Mouse (Mus musculus) neural tube, embryonic 11.5 days (tissue): ENCODE results near the gene Nthl1. TPM values are rescaled to one million over a fixed set of nuclear protein-coding genes. Genes with fewer than 3 reads are reported as not detected.
"Not testable (repeated sequence)": the region's sequence is repeated elsewhere in the genome, so short reads cannot be mapped to it uniquely, and the experiment has no call there.

ENCODE experiments used
- ATAC-seq: fragments of 200-750 bp; cut with Nextera tagmentation; 2 replicates; pipeline ENCODE4 v1.8.0; 2017; ENCODE audit warnings: moderate number of reproducible peaks, mild to moderate bottlenecking, moderate TSS enrichment, moderate library complexity; ENCODE audit not compliant: insufficient read depth, low FRiP score, low TSS enrichment
- DNase-seq: peaks from one replicate; pipeline ENCODE4 v3.0.0-alpha.2; 2015; ENCODE audit warnings: low spot score
- H3K27ac ChIP-seq: fragments of 300-500 bp; sonication (generic); 2 replicates; pipeline ENCODE4 v1.5.1; 2014; ENCODE audit warnings: low read depth, mild to moderate bottlenecking, low read length
- H3K27me3 ChIP-seq: fragments of 300-500 bp; sonication (generic); 2 replicates; pipeline ENCODE4 v1.6.1; 2014; ENCODE audit warnings: mild to moderate bottlenecking, low read length, mixed read lengths; ENCODE audit not compliant: control insufficient read depth, insufficient read depth
- H3K36me3 ChIP-seq: fragments of 300-500 bp; sonication (generic); 2 replicates; pipeline ENCODE4 v1.6.1; 2014; ENCODE audit warnings: mild to moderate bottlenecking, low read length, moderate library complexity, mixed read lengths; ENCODE audit not compliant: control insufficient read depth, insufficient read depth
- H3K4me1 ChIP-seq: fragments of 300-500 bp; sonication (generic); 2 replicates; pipeline ENCODE4 v1.6.1; 2014; ENCODE audit warnings: low read length, mixed read lengths; ENCODE audit not compliant: control insufficient read depth, insufficient read depth
- H3K4me2 ChIP-seq: fragments of 300-500 bp; sonication (generic); 2 replicates; pipeline ENCODE4 v1.6.1; 2014; ENCODE audit warnings: low read depth, mild to moderate bottlenecking, moderate library complexity
- H3K4me3 ChIP-seq: fragments of 300-500 bp; sonication (generic); 2 replicates; pipeline ENCODE4 v1.5.1; 2014; ENCODE audit warnings: low read depth, low read length
- H3K9ac ChIP-seq: fragments of 300-500 bp; sonication (generic); 2 replicates; pipeline ENCODE4 v1.6.1; 2014; ENCODE audit warnings: mild to moderate bottlenecking, low read length
- H3K9me3 ChIP-seq: fragments of 300-500 bp; sonication (generic); 2 replicates; pipeline ENCODE4 v1.6.1; 2016; ENCODE audit warnings: low read length; ENCODE audit not compliant: control insufficient read depth
- WGBS: fragments of 180-500 bp; shearing (Covaris S2); extraction: QIAGEN DNeasy Blood & Tissue Kit; methylation state at CpG from one replicate; pipeline ENCODE4 v1.1.7; 2014; 5-methylcytosine and 5-hydroxymethylcytosine counted together
- polyA plus RNA-seq: library from polyadenylated mRNA; unstranded; fragments of >200 nt; fragmentation: Nextera tagmentation; extraction: Ambion mirVana; gene quantifications from 2 replicates; pipeline ENCODE4 v1.2.1, GENCODE M21; 2014

Gene Nthl1
- polyA plus RNA-seq, 1 experiment from 2014 or later = 13.8 TPM

DNA sequence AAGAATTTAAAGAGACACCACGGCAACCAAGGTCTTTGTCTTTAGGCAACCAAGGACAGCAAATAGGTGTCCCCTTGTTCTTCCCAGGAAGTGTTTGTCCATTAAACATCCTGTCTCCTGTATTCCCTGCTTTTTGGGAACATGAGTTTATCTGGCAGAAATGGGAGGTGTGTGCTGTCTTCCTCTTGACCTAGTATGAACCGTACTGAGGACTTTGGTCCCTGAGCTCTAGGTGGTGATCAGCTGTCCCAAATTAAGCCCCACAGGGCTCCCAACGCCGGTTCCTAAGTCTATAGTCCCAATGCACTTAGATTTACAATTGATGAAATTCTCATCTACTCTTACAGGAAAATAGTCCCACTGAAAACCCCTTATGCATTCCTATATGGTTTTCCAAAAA lies 18.3 kb downstream of the Nthl1 start:
- no peaks in the 10 kb centered on the region for H3K36me3 ChIP-seq
- no peak for ATAC-seq
- 76% methylated on average over 4 of the region's 4 CpGs for WGBS
- DNase-seq = no peak
- peaks cover 7% of the 10 kb centered on the region for H3K4me1 ChIP-seq
- no peak overlapping the region; the same call in 1 of the 2 replicates for H3K4me3 ChIP-seq
- peaks cover 16% of the 10 kb centered on the region; the same call in 1 of the 2 replicates for H3K27me3 ChIP-seq
- no peaks in the 10 kb centered on the region for H3K9me3 ChIP-seq
- H3K4me2 ChIP-seq = peak overlapping the region; percentile 89; the same call in 1 of the 2 replicates
- no peak overlapping the region for H3K27ac ChIP-seq
- H3K9ac ChIP-seq = no peak overlapping the region

DNA sequence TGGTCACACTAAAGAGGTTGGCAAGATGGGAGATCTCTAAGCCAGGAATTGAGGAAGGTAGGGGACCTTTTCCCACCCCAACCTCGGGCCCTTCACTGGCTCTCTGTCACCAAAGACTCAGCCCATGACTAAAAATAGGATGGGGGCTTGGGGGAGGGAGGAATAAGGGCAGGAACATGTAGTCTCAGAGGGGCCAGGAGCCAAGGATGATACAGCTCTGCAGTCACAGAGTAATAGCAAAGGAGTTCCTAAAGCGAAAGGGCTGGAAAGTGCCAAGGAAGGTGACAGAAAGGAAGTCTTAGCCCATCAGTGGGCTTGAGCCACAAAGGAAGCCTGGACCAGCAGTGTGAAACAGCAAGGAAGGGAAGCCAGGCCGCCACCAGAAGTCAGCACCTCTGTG lies 19.4 kb downstream of the Nthl1 start:
- Histone ChIP-seq H3K27ac (no peak overlapping the region), H3K9ac (no peak overlapping the region), H3K36me3 (no peaks in the 10 kb centered on the region), H3K4me1 (peaks cover 7% of the 10 kb centered on the region), H3K4me3 (no peak overlapping the region), H3K4me2 (no peak overlapping the region), H3K9me3 (no peaks in the 10 kb centered on the region), H3K27me3 (peaks cover 21% of the 10 kb centered on the region)
- ATAC-seq (no peak), DNase-seq (no peak)
- 71% methylated on average over 3 of the region's 3 CpGs for WGBS

DNA sequence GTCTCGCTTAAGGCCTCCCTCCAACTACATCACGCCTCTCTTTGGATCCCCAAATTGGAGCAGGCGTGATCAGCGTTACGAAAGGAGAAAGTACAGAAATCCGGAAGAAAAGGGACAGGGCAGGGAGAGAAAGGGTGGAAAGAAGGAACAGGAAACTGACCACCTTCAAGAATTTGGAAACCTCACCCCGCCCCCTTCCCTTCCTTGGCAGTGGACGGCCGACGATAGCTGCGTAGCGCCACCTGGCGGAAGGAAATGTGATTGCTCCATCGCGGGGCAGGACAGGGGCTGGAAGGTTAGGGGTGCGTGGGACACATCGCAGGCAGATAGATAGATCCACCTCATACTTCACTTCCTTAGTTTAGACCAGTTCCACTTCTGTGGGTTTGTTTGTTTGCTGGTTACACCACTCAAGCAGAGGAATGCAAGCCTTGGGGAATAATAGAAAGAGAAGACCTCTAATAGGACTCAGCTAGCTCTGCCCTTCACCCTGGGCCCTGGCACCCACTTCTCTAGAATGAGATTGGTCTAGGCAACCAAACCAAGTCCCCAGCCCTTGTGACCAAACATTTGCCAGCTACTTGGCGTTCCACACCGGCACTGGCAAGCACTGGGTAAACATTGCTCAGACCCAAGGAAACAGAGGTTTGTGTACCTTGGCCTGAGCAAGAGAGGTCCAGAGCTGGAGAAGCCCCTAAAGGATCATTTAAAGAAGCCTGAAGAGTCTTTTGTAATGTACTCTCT lies 21.7 kb downstream of the Nthl1 start:
- Histone ChIP-seq H3K4me2 (peak overlapping the region; percentile 37), H3K9ac (no peak overlapping the region; the same call in 1 of the 2 replicates), H3K27ac (no peak overlapping the region), H3K9me3 (no peaks in the 10 kb centered on the region), H3K4me3 (no peak overlapping the region), H3K36me3 (no peaks in the 10 kb centered on the region), H3K4me1 (peaks cover 7% of the 10 kb centered on the region), H3K27me3 (peaks cover 36% of the 10 kb centered on the region)
- DNase-seq (peak; percentile 86), ATAC-seq (peak; percentile 61; the same call in 1 of the 2 replicates)
- whole genome bisulfite sequencing = 4% methylated on average over 19 of the region's 19 CpGs

DNA sequence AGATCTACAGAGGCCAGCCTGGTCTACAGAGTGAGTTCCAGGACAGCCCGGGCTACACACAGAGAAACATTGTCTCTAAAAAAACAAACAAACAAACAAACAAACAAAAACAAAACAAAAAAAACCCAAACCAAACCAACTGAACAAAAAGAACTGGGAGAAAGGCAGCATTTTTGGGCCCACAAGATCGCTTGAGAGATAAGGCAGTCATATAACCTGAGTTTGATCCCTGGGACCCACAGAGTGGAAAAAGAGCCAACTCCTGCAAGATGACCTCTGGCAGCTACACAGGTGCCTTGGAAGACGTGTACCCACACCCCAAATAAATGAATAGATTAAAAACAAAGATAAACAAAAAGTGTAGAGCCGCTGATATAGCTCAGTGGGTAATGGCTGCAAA lies 22.5 kb downstream of the Nthl1 start:
- H3K4me3 ChIP-seq = no peak overlapping the region
- no peaks in the 10 kb centered on the region for H3K36me3 ChIP-seq
- peaks cover 42% of the 10 kb centered on the region for H3K27me3 ChIP-seq
- H3K9me3 ChIP-seq = no peaks in the 10 kb centered on the region
- no peak overlapping the region for H3K9ac ChIP-seq
- no peak overlapping the region for H3K27ac ChIP-seq
- DNase-seq = no peak
- no peak for ATAC-seq
- peaks cover 5% of the 10 kb centered on the region for H3K4me1 ChIP-seq
- 79% methylated on average over 4 of the region's 4 CpGs for WGBS
- no peak overlapping the region for H3K4me2 ChIP-seq

- Histone ChIP-seq H3K9ac (peak within 1 kb of the TSS; percentile 29; the same call in 1 of the 2 replicates), H3K36me3 (no peaks in the 10 kb centered on the region), H3K9me3 (no peaks in the 10 kb centered on the region), H3K4me2 (peak within 1 kb of the TSS; percentile 60), H3K4me1 (no peaks in the 10 kb centered on the region), H3K27me3 (peaks cover 36% of the 10 kb centered on the region), H3K27ac (no peak within 1 kb of the TSS), H3K4me3 (peak within 1 kb of the TSS; percentile 31)
- WGBS = 1% methylated on average over 47 of the region's 47 CpGs
- peak; percentile 37 for DNase-seq
- ATAC-seq = no peak
Measured at GRCm38 (mm10) chr17:24658017-24658758, 25.7 kb downstream of the Nthl1 start, which contains the start of gene Npw. Npw (minus strand) TSS chr17:24658457.

GRCm38 (mm10) chr17:24667011-24667410 lies 34.5 kb downstream of the Nthl1 start:
- not testable (repeated sequence) for H3K9me3 ChIP-seq, H3K27ac ChIP-seq, DNase-seq, H3K9ac ChIP-seq, ATAC-seq, H3K4me2 ChIP-seq, H3K4me3 ChIP-seq, H3K36me3 ChIP-seq, H3K27me3 ChIP-seq
- H3K4me1 ChIP-seq = peaks cover 22% of the 10 kb centered on the region
- WGBS = 73% methylated on average over 7 of the region's 7 CpGs

DNA sequence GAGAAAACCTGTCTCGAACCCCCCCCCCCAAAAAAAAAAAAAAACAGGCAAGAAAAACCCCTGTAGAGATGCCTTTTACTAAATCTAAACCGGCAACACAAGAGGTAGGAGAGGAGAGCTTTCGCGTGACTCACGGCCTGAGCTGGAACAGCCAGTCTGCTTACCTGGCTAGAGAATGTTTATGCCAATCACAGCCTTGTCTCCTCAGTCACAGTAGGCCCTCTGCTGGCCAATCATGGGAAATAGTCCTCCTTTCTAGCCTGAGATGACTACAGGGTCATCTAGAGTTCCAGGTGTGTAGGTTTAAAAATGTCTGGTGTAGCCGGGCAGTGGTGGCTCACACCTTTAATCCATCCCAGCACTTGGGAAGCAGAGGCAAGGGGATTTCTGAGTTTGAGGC lies 34.9 kb downstream of the Nthl1 start:
- H3K36me3 ChIP-seq = no peaks in the 10 kb centered on the region
- WGBS = 36% methylated on average over 6 of the region's 6 CpGs
- DNase-seq (peak; percentile 38), ATAC-seq (no peak)
- H3K27ac ChIP-seq = no peak overlapping the region
- no peak overlapping the region for H3K9ac ChIP-seq
- no peak overlapping the region for H3K4me2 ChIP-seq
- H3K9me3 ChIP-seq = no peaks in the 10 kb centered on the region
- H3K4me3 ChIP-seq = no peak overlapping the region
- H3K27me3 ChIP-seq = no peaks in the 10 kb centered on the region
- H3K4me1 ChIP-seq = peaks cover 24% of the 10 kb centered on the region

DNA sequence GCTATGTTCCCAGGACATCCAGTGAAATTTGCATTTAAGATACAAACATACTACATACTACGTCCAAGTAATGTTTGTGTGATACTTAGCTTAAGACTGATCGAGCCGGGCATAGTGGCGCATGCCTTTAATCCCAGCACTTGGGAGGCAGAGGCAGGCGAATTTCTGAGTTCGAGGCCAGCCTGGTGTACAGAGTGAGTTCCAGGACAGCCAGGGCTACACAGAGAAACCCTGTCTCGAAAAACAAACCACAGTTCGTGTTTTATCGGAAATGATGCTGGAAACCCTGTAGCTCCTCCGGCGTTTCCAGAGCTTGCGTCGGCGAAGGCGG lies 36.7 kb downstream of the Nthl1 start:
- WGBS = 12% methylated on average over 15 of the region's 15 CpGs
- H3K27ac ChIP-seq, DNase-seq, H3K36me3 ChIP-seq, H3K27me3 ChIP-seq, H3K9me3 ChIP-seq: not testable (repeated sequence)
- H3K4me2 ChIP-seq = peak overlapping the region; percentile 76
- ATAC-seq = peak; percentile 20; the same call in 1 of the 2 replicates
- peak overlapping the region; percentile 94 for H3K9ac ChIP-seq
- H3K4me3 ChIP-seq = peak overlapping the region; percentile 98
- peaks cover 24% of the 10 kb centered on the region for H3K4me1 ChIP-seq
